Mouse (Mus musculus): ENCODE measurements around the gene Fam196a.
A peak's percentile ranks its signal among the peaks of the same experiment; 100 is the strongest.

Fam196a gene

DNA sequence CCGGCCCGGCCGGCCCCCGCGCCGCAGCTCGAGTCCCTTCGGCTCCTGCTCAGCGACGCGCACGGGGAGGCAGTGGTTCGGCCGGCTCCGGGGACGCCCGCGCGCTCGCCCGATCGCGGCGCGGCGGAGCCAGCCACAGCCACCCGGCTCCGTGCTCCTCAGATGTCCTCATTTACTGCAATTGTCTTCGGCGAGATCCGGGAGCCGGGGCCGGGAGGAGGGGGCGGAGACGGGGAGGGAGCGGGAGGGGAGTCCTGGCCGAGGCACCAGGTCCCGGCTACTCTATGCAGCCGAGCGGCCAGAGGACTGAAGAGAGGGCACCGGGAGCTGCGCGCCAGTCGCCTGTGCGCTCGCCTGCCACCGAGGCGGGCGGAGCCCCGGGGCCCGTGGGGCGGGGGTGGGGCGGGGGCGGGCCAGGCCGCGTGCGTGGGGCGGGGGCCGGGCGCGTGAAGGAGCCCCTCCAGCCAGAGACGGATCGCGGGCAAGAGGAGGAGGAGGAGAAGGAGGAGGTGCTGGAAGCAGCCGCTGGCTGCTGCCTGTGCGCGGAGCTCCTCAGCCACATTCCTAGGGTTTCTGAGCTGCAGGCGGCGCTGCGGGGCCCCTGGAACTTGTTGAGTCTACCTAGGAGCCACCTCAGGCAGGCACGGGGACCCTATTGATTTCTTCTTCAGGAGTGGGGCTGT lies at the start of gene Fam196a:
TSS of gene Fam196a (minus strand) at position 504 of the 683 bp plus-strand sequence.
- peak; percentile 7 for DNase-seq

DNA sequence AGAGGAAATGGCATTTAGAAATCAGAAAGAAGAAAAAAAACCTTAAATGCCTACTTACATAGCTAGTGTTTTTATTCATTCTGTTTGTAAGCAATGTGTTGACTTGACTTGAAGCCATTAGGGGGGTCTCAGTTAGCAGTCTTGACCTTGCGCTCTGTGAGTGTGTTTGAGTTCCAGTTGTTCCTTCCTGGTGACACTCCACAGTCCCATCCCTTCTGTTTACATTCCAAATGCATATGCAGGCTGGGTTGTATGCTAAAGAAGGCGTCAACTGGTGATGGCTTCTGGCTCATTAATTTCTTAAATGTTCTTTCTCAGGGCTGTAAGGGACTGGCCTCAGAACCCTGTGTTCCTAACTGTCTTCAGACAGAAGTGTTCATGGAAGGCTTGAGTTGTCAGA lies 23.4 kb upstream of the Fam196a start:
- DNase-seq, result no peak

DNA sequence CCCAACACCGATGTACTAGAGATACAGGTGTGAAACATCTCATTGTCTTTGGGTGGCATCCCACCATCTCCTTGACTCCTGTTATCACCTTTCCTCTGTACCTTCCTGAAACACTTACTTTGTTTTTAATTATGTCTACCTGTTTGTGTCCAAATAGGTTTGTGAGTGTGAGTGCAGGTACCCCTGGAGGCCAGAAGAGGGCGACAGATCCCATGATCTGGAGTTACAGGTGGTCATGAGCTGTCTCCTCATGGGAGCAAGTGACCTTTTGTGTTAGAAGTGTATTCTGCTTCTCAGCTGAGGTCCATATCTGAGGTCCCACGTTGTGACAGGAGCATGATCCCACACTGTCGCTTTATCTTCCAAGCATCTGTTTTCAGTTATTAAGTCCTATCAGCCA lies 22.6 kb upstream of the Fam196a start:
- DNase-seq, result no peak

DNA sequence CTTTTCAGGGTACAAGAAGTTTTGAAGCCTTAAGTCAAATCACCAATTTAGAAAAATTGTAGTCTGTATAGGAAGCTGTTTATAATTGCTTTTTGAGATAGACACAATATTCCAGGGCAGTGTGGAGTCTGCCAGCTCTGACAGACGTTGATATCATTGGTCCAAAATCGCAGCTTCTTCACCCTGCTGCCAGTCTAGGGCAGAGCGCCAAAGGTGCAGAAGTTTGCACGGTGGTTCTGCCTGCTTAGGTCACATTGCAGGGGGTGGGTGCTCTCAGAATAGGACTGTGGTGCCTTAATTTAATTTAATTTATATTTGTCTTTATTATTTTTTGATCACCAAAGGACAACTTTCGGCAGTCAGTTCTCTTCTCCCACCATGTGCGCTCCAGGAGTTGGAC lies 20.9 kb upstream of the Fam196a start:
- no peak for DNase-seq

DNA sequence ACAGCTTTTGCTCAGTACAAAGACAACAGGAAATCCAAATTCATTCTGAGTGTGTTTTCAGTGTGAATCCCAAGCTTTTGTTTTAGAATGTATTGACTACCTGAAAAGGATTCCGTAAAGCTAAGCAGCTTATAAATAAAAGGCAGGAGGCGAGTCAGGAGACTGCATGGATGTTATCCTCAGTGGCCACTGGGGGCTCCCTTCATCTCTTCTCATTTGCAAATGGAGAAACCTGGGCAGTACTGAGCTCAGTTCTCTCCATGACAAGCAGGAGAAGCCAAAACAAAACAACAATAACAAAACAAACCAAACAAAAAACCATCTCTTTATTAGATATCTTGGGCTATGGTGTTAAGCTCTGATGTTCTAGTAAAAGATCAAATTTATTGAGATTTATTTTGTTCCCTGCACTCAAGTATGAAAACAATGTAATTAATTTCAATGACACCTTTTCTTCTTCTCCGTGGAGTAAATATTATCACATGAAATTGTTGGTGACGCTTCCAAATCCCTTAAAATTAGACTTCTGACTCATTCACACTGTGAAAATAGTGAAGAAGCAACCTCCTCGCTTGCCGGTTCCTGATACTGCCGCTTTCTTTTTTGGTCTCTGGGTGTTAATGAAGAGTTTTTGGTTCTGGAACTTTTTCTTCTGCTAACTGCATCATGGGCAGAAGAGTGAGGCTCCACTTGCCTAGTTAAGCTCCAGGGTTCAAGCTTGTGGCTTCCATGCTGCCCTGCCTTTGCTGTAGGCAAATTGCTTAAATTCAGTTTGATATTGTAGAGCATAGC lies 7.9 kb upstream of the Fam196a start:
- DNase-seq, result no peak

DNA sequence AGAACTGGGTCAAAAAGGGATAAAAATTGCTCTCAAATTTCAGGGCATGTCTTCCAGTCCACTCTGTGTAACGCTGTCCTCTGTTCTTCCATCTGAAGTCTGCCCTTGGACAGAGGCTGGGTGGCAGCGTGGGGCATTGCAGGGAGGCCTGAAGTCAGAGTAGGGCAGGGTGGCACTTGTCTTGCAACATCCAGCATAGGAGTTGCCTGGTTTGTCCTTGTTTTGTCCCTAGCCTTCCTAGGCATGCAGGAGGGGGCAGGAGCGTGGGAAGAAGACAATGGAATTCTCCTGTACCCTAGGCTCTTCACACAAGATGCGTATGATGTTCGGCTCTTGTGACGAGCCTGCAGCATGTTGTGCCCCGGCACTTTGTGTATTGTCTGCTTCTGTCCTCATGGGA lies 5.5 kb upstream of the Fam196a start:
- no peak for DNase-seq

DNA sequence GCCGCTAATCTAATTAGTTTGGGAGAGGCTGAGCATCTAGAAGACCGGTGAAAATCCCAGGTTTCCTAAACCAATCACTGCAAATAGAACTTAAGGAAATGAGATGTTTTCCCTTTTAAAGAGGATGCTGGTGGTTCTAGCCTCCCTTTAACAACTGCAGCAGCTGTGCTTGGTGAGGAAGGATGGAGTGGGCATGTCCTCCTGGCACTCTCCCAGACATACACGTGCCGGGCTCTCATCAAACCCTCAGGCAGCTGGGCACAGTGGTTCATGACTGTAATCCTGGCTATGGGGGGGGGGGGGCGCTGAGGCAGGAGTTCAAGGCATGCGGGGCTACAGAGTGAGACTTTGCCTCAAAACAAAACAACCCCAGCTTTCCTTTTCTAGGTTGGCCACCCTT lies 4.8 kb upstream of the Fam196a start:
- DNase-seq, result no peak

DNA sequence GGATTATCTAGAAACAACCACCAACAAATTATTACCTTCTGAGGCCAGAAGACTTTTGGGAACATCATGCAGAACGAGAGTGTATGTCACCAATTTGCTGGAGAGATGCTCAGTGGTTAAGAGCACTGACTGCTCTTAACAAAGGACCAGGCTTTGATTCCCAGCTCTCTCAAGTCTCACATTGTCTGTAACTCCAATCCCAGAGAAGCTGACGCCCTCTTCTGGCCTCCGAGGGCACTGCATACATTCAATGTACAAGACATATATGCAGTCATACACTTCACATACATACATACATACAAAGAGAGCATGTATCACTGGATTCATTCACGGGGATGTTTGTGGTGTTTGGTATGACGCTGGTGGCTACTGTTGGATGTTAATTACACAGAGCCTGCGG lies 3.7 kb upstream of the Fam196a start:
- no peak for DNase-seq

DNA sequence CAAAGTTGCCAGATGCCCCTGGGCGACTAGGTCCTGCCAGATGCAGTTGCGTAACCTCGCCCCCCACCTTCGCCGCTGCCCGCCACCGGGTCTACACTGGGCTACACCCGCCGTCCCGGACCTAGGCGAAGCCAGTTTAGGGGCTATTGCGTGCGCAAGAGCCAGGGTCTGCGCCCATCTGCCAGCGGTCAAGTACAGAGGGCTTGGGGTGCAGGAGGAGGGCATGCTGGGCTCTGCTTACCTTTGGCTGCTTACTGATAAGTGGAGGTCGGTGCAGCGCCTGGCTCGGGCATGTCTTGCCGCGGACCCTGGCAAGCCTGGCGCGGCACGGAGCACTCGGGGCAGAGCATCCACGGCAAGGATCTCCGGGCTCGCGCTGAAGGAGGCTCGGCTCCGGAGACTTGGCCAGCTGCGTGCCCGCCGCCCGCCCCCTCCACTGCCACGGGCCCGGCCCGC lies 731 bp downstream of the Fam196a start:
- no peak for DNase-seq

DNA sequence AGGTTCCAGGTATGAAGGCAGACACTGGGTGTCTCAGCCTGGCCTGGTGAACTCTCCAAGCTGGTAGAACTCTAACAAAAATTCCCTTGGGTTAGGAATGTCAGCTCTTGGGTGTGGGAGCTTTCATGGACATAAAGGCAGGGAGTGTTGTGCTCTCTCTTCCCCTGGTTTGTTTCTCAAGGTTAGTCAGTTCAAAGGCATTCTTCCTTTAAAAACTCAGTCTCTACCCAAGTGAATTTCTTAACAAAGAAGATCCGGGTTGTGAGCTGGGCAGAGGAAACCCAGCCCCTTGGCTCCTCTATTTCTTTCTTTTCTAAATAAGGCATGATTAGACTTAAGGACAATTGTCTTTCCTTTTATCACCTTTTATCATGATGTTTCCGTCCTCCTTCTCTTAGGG lies 6.3 kb downstream of the Fam196a start:
- DNase-seq, result no peak

DNA sequence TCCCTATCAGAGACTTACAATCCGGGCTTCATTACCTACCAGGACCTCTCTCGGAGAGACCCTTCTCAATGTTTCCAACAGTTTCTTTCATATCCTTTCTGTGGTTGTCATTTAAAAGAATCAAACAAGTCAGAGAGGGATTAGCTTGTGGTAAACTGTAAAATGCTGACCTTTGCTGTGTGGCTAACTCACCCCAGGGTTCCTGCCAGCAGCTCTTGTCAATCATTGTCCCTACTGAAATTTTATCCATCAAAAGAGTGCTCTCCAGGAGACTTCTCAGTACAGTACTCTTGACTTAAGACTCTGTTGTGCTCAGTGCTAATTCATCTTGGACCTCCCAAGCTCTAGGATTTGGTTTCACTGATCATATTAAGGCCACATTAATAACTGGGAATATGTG lies 36.2 kb downstream of the Fam196a start:
- no peak for DNase-seq

DNA sequence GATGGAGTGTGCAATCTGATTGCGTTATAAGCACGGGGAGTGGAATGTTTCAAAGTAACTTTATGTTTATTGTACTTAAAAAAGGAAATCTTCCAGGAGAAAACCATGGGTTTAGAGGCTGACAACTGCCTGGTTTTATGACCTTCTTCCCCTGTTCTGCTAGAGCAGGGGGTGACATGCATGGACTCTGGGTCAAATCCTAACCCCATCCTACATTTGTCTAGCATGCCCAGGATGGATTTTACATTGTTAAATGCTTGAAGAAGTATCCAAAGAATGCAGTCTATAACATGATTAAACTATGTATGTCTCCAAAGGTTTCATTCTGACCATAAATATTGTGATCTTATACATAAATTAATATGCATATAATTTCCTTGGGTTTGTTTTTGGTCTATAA lies 38.8 kb downstream of the Fam196a start:
- DNase-seq, result no peak

DNA sequence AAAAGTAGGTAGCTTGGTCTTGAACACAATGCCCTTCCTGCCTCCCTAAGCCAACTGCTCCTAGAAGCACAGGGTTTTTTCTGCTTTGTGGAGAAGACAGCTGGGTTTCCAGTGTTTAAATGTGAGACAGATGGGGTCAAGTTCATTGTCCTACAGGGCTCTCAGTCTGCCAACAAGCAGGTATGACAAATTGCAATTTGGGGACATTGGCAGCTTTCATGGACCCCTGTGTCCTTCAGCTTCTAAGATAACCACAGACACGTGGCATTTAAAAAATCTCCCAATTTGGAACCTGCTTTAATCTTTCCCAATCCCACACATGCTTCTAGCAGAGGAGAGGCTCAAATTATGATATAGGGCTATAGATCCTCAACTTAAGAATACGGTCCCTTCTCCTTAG lies 43.6 kb downstream of the Fam196a start:
- no peak for DNase-seq

DNA sequence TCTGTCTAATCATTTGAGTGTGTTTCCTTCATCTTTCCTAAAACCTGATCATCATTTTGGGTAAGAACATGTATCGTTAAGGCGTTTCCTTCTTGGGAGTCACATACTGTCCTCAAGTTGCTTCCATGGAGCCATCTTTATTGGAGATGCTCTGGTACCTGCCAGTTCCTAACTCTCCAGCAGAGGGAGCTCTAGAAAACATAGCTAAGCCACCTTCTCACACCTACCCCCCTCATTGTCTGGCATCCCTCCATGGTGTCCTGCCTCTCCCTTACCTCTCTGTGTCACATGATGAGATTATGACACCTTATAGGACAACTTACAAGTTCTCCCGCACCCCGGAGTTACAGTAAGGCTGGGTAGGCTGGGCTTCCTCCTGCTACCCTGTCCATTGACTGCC lies 45.3 kb downstream of the Fam196a start:
- peak; percentile 2 for DNase-seq

DNA sequence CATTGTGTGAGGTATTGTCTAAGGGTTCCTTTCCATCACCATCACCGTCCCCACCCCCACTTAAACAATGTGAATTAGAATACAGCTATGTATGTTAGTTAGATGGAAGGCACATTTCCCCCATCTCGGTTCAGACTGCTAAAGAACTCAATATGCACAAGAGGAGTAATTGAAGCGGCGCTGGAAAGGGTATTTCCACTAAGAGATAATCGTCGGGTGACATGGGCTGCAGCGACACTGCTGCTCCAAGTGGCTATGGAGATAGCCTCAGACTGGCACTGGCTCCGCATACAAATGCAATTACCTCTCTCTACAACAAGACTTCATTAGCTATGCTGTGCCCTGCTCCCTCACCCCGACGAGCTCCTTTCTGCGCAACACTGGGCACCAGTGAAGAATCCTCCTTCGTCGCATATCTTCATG lies 45.8 kb downstream of the Fam196a start:
- DNase-seq, result no peak

DNA sequence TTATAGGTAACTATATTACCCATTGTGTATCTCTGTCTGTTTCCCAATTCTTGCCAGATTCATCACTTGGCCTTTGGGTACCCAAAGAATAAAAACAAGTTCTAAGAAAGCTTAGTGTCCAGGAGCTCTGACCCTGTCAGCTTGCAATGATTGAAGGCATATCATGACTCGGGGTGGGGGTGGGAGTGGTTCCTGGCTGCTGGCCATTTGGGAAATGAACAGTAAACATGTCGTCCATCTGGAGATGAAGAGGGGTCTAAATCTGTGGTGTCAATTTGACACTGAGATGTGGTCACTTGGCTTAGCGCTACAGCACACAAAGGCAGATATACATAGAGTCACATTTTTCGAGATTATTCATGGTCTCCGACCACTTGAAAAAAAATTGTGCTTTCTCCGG lies 54.7 kb downstream of the Fam196a start:
- DNase-seq, result no peak

DNA sequence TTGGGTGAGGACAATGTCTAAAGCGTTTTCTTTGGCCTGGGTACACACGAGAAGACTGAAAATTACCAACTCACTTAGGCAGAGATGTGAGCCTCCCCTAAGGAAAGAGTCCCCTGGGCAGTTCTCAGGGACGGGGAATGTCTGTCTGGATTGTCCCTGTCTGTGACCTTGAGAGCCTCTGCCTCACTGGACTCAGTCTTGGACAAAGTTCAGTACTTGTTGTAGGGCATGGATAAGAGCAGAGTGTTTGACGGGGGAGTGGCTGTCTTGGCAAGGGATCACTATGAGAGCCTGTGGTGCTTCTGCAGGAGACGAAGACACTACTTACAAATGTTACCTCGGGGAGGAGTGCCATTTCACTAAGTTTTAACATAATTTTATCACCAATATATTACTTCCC lies 57.8 kb downstream of the Fam196a start:
- no peak for DNase-seq

DNA sequence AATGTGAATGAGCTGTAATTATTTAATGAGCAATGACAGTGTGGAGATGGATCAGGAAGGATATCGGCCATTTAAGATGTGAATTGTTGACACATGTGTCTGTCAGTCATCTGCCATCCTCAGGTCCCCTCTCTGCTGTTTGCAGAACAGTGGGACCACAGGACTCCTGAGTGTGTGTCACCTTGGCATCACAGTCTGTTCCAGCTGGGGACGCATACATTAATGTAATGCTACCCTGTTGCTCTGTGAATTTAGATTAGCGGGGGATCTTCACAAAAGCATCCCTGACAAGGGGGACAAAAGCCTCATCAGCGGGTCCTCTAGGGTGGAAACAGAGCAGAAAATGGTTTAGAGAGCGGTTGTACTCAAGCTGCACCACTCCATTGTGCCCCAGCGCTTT lies 59.2 kb downstream of the Fam196a start:
- no peak for DNase-seq

DNA sequence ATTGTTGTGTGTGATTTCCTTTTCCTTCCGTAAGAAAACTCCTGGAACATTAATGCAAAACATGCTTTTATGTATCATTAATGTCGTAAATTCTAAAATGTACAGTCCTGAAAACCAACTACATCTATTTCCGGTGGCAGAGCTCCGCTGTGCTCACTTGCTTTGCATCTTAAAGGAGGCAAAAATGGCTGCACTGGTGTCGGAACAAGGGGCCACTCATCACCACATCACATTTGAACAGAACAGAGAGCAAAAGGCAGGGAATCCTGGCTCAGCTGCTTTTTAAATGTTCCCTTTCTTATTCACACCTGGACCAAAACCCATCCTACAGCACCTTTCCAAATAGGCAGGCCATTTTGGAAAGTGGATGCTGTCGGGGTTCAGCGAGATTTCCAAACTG lies 65.2 kb downstream of the Fam196a start:
- no peak for DNase-seq

DNA sequence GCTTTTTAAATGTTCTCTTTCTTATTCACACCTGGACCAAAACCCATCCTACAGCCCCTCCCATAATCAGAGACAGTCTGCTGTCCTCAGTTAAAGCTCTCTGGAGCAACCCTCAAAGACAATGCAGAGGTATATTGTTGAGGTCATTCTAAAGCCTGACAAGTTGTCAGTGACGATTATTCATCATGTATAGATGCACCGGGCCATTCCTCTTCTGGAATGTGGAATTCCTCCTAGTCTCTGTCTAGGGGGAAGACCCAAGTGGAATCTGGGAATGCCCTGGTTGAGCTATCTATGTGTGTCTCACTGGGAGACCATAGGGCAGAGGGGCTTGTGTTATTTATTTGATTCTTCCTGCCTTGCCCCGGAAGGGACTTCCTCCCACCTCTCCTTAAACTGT lies 65.7 kb downstream of the Fam196a start:
- DNase-seq, result no peak

DNA sequence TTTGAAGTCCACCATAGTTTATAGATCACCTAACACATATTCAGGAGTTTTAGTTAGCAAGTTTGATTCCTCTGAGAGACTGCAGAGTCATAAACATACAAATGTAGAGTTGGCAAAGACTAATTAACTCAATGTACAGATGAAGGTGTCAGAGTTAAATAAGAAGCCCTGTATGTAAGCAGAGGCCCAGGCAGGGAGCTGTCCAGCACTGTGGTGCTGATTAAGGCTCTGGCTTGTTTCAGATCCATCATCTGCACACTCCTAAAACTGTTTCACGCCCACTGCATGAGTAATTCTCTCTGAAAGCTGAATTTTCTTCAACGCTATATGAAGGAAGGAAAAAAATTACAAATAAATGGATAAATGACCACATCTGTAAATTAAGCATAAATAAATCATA lies 74.1 kb downstream of the Fam196a start:
- no peak for DNase-seq

DNA sequence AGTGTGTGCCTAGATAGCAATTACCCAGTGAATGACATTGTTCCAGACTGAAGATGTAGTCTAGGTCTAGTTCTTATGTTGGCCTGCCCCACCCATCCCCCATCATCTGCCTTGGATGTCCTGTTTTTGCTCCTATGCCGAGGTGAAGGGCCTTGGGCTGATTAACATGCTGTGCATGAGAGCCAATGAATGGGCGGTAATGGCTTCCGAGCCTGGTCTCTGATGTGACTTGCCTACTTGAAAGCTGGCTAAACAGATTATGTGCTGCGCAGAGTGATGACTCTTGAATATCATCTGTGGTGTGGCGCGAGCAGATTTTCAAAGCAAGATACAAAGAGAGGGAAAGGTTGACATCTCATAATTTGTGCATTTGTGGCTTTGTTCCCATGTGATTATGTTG lies 76.2 kb downstream of the Fam196a start:
- no peak for DNase-seq

DNA sequence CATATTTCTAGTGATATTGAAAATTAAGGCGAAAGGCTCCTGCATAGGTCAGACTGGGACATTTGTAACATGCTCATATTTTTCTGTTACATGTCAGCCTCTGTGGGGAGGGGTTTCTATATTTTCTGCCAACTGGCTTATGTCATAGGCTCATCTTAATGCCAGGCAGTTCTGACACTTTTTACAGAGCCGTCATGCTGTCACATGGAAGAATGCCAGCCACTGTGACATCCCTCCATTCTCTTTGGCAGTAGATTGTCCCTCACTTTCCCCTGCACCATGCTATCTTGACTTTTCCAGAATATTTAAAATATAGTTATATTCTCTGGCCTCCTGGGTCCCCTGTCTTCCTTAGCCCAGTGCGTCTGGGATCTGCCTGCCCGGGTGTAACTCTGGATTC lies 95.5 kb downstream of the Fam196a start:
- DNase-seq, result no peak

DNA sequence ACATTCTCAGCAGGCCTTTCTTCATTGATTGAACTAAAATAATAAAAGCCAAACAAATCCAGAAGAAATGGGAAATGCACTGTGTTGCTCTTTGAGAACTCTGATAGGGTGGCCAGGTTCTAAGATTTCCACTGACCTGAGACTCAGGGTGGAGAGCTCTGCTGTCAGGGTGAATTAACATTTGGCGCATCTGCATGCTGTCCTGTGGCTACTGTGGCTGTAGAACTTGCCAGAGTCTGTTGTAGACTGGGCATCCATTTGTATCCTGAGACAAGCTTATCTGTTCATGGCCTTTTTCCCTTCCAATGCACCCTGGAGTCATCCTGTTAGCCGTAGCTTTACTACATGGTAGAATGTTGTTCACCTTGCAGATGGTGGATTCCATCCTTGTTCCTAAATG lies 98.2 kb downstream of the Fam196a start:
- DNase-seq, result no peak

All from cerebellum, adult 9-11 months (tissue).